Mouse (Mus musculus): ENCODE measurements around the gene Sox15. TPM values are rescaled to one million over a fixed set of nuclear protein-coding genes. Genes with fewer than 3 reads are reported as not detected.
A peak's percentile ranks its signal among the peaks of the same experiment; 100 is the strongest.

Gene Sox15
- not detected in 2 replicates for polyA plus RNA-seq (2014; fragmentation: Nextera tagmentation; extraction: Ambion mirVana)

GRCm38 (mm10) chr11:69655264-69656064, at the start of gene Sox15:
Gene Sox15, plus strand, starts transcription at chr11:69655314.
- no peak within 1 kb of the TSS for H3K27ac ChIP-seq (replicated peaks; ENCODE audit: low read depth, low read length)
- H3K9me3 ChIP-seq (replicated peaks; ENCODE audit: control insufficient read depth, low read length): no peaks in the 10 kb centered on the region
- no peak within 1 kb of the TSS for H3K9ac ChIP-seq (replicated peaks; ENCODE audit: low read length)
- peak; percentile 87 for DNase-seq (ENCODE audit: low spot score)
- ATAC-seq (replicated peaks; ENCODE audit: insufficient number of reproducible peaks, low FRiP score, low TSS enrichment, low read depth): peak; percentile 31; the same call in 1 of the 2 replicates
- no peaks in the 10 kb centered on the region; the same call in 1 of the 2 replicates for H3K4me1 ChIP-seq (ENCODE audit: control insufficient read depth, insufficient read depth, low read length)
- no peak within 1 kb of the TSS for H3K4me3 ChIP-seq (ENCODE audit: low read depth, low read length)
- H3K36me3 ChIP-seq (replicated peaks; ENCODE audit: control insufficient read depth, insufficient read depth, low read depth, low read length): peaks cover 25% of the 10 kb centered on the region
- 19% methylated on average over 34 of the region's 34 CpGs for WGBS
- no peaks in the 10 kb centered on the region for H3K27me3 ChIP-seq (ENCODE audit: control insufficient read depth, insufficient read depth, low read length)
- no peak within 1 kb of the TSS for H3K4me2 ChIP-seq (ENCODE audit: low read depth, low read length)

GRCm38 (mm10) chr11:69605726-69606490, 49.2 kb upstream of the Sox15 start, which contains the start of gene Atp1b2:
Gene Atp1b2, minus strand, starts transcription at chr11:69605942.
- peak within 1 kb of the TSS; percentile 64 for H3K9ac ChIP-seq (replicated peaks; ENCODE audit: low read length)
- peak within 1 kb of the TSS; percentile 56 for H3K4me3 ChIP-seq (ENCODE audit: low read depth, low read length)
- peak within 1 kb of the TSS; percentile 100 for H3K4me2 ChIP-seq (ENCODE audit: low read depth, low read length)
- no peaks in the 10 kb centered on the region for H3K36me3 ChIP-seq (replicated peaks; ENCODE audit: control insufficient read depth, insufficient read depth, low read depth, low read length)
- H3K4me1 ChIP-seq (ENCODE audit: control insufficient read depth, insufficient read depth, low read length): no peaks in the 10 kb centered on the region; the same call in 1 of the 2 replicates
- peak within 1 kb of the TSS; percentile 25; the same call in 1 of the 2 replicates for H3K27ac ChIP-seq (replicated peaks; ENCODE audit: low read depth, low read length)
- ATAC-seq (replicated peaks; ENCODE audit: insufficient number of reproducible peaks, low FRiP score, low TSS enrichment, low read depth) (peak; percentile 82), DNase-seq (ENCODE audit: low spot score) (peak; percentile 81)
- no peaks in the 10 kb centered on the region for H3K9me3 ChIP-seq (replicated peaks; ENCODE audit: control insufficient read depth, low read length)
- H3K27me3 ChIP-seq (ENCODE audit: control insufficient read depth, insufficient read depth, low read length): peaks cover 10% of the 10 kb centered on the region
- WGBS: 3% methylated on average over 32 of the region's 32 CpGs

- Histone ChIP-seq H3K4me2 (ENCODE audit: low read depth, low read length) (peak overlapping the region; percentile 100; the same call in 1 of the 2 replicates), H3K27me3 (ENCODE audit: control insufficient read depth, insufficient read depth, low read length) (peaks cover 10% of the 10 kb centered on the region), H3K9me3 (replicated peaks; ENCODE audit: control insufficient read depth, low read length) (no peaks in the 10 kb centered on the region), H3K27ac (replicated peaks; ENCODE audit: low read depth, low read length) (peak overlapping the region; percentile 25; the same call in 1 of the 2 replicates), H3K9ac (replicated peaks; ENCODE audit: low read length) (no peak overlapping the region; the same call in 1 of the 2 replicates), H3K36me3 (replicated peaks; ENCODE audit: control insufficient read depth, insufficient read depth, low read depth, low read length) (no peaks in the 10 kb centered on the region), H3K4me3 (ENCODE audit: low read depth, low read length) (no peak overlapping the region; the same call in 1 of the 2 replicates), H3K4me1 (ENCODE audit: control insufficient read depth, insufficient read depth, low read length) (no peaks in the 10 kb centered on the region)
- ATAC-seq (replicated peaks; ENCODE audit: insufficient number of reproducible peaks, low FRiP score, low TSS enrichment, low read depth) (no peak), DNase-seq (ENCODE audit: low spot score) (no peak)
- WGBS: 67% methylated on average over 2 of the region's 2 CpGs
Observed at GRCm38 (mm10) chr11:69606491-69606795, 48.7 kb upstream of the Sox15 start.

GRCm38 (mm10) chr11:69606832-69607231, 48.3 kb upstream of the Sox15 start:
- Histone ChIP-seq H3K4me2 (ENCODE audit: low read depth, low read length) (no peak overlapping the region), H3K4me3 (ENCODE audit: low read depth, low read length) (no peak overlapping the region), H3K27ac (replicated peaks; ENCODE audit: low read depth, low read length) (no peak overlapping the region), H3K9ac (replicated peaks; ENCODE audit: low read length) (no peak overlapping the region), H3K27me3 (ENCODE audit: control insufficient read depth, insufficient read depth, low read length) (peaks cover 10% of the 10 kb centered on the region), H3K4me1 (ENCODE audit: control insufficient read depth, insufficient read depth, low read length) (no peaks in the 10 kb centered on the region), H3K9me3 (replicated peaks; ENCODE audit: control insufficient read depth, low read length) (no peaks in the 10 kb centered on the region), H3K36me3 (replicated peaks; ENCODE audit: control insufficient read depth, insufficient read depth, low read depth, low read length) (no peaks in the 10 kb centered on the region)
- ATAC-seq (replicated peaks; ENCODE audit: insufficient number of reproducible peaks, low FRiP score, low TSS enrichment, low read depth) (no peak), DNase-seq (ENCODE audit: low spot score) (no peak)
- WGBS: 91% methylated on average over 2 of the region's 2 CpGs

DNA sequence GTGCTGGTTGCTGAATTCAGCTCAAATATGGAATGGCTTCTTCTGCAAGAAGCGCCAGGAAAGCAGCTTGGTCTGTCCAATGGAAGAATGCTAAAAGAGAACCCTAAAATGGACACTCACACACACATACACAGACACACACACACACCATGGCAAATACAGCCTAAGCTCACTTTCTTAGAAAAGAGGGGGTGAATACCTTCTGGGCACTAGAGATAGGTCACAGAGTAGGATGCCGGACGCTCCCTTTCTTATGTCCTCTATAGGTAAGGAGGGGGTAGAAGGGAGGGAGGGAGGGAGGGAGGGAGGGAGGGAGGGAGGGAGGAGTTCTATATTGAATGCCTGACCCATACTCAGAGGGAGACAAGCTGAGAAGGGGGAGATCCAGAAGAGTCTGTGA, 46.6 kb upstream of the Sox15 start:
- H3K36me3 ChIP-seq (replicated peaks; ENCODE audit: control insufficient read depth, insufficient read depth, low read depth, low read length): no peaks in the 10 kb centered on the region
- peaks cover 10% of the 10 kb centered on the region for H3K27me3 ChIP-seq (ENCODE audit: control insufficient read depth, insufficient read depth, low read length)
- H3K4me2 ChIP-seq (ENCODE audit: low read depth, low read length): no peak overlapping the region
- ATAC-seq (replicated peaks; ENCODE audit: insufficient number of reproducible peaks, low FRiP score, low TSS enrichment, low read depth) (no peak), DNase-seq (ENCODE audit: low spot score) (no peak)
- H3K4me3 ChIP-seq (ENCODE audit: low read depth, low read length): no peak overlapping the region
- H3K9me3 ChIP-seq (replicated peaks; ENCODE audit: control insufficient read depth, low read length): no peaks in the 10 kb centered on the region
- no peaks in the 10 kb centered on the region; the same call in 1 of the 2 replicates for H3K4me1 ChIP-seq (ENCODE audit: control insufficient read depth, insufficient read depth, low read length)
- no peak overlapping the region for H3K27ac ChIP-seq (replicated peaks; ENCODE audit: low read depth, low read length)
- WGBS: 88% methylated on average over 3 of the region's 3 CpGs
- H3K9ac ChIP-seq (replicated peaks; ENCODE audit: low read length): no peak overlapping the region

DNA sequence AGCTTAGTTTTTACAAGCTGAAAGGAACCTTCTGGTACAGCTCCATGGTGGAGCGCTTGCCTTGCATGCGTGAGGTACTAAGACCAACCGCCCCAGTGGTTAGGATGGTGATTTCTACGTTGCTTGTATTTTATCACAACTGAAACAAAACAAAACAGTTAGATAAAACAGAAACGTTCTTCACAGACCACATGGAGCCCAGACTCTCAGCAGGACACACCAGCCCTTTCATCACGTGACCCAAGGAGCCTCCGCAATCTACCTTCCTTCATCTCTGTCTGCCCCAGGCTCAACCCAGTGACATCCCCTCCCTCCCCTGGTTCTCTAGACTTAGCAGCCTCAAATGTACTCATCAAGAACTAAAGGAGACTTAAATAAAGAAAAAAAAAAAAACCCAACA, 45.7 kb upstream of the Sox15 start:
- DNase-seq (ENCODE audit: low spot score): no peak
- H3K4me3 ChIP-seq (ENCODE audit: low read depth, low read length): no peak overlapping the region
- no peaks in the 10 kb centered on the region; the same call in 1 of the 2 replicates for H3K4me1 ChIP-seq (ENCODE audit: control insufficient read depth, insufficient read depth, low read length)
- H3K27me3 ChIP-seq (ENCODE audit: control insufficient read depth, insufficient read depth, low read length): peaks cover 6% of the 10 kb centered on the region; the same call in 1 of the 2 replicates
- 61% methylated on average over 7 of the region's 7 CpGs for WGBS
- no peak overlapping the region for H3K27ac ChIP-seq (replicated peaks; ENCODE audit: low read depth, low read length)
- no peak for ATAC-seq (replicated peaks; ENCODE audit: insufficient number of reproducible peaks, low FRiP score, low TSS enrichment, low read depth)
- no peaks in the 10 kb centered on the region for H3K9me3 ChIP-seq (replicated peaks; ENCODE audit: control insufficient read depth, low read length)
- H3K9ac ChIP-seq (replicated peaks; ENCODE audit: low read length): no peak overlapping the region
- H3K4me2 ChIP-seq (ENCODE audit: low read depth, low read length): no peak overlapping the region
- no peaks in the 10 kb centered on the region for H3K36me3 ChIP-seq (replicated peaks; ENCODE audit: control insufficient read depth, insufficient read depth, low read depth, low read length)

DNA sequence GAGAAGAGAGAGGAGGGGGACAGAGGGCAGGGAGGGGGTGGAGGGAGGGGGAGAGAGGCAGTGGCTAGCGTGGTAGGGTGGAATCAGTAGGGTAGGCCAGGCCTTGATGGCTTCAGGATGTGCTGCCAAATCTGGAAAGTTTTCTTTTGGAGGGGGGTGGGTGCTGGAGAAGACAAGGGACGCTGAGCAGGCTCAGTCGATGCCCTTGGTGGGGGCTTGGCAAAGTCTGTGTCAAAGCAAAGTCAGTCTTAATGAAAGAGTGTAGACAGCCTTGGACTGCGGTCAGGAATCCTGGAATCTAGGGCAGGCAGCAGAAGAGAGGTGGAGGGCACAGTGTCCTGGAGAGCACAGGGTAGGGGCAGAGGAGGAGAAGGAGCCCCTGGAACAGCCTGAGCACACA, 44.2 kb upstream of the Sox15 start:
- DNase-seq (ENCODE audit: low spot score): no peak
- Histone ChIP-seq H3K4me2 (ENCODE audit: low read depth, low read length) (no peak overlapping the region), H3K9ac (replicated peaks; ENCODE audit: low read length) (no peak overlapping the region), H3K27ac (replicated peaks; ENCODE audit: low read depth, low read length) (no peak overlapping the region), H3K36me3 (replicated peaks; ENCODE audit: control insufficient read depth, insufficient read depth, low read depth, low read length) (no peaks in the 10 kb centered on the region), H3K27me3 (ENCODE audit: control insufficient read depth, insufficient read depth, low read length) (no peaks in the 10 kb centered on the region), H3K4me3 (ENCODE audit: low read depth, low read length) (no peak overlapping the region), H3K4me1 (ENCODE audit: control insufficient read depth, insufficient read depth, low read length) (no peaks in the 10 kb centered on the region; the same call in 1 of the 2 replicates), H3K9me3 (replicated peaks; ENCODE audit: control insufficient read depth, low read length) (no peaks in the 10 kb centered on the region)
- WGBS: 60% methylated on average over 4 of the region's 4 CpGs
- no peak for ATAC-seq (replicated peaks; ENCODE audit: insufficient number of reproducible peaks, low FRiP score, low TSS enrichment, low read depth)

Measured in embryonic facial prominence, embryonic 11.5 days (tissue).